Mouse (Mus musculus) erythroblast, embryonic 14.5 days (primary cell): ENCODE measurements around the gene Dnlz.

Experiments used
- GATA1 ChIP-seq: IDR thresholded peaks from 2 replicates; pipeline ENCODE4 v1.6.1; 2012; ENCODE audit warnings: low read length, inconsistent platforms, mixed read lengths
- TAL1 ChIP-seq: IDR thresholded peaks from 3 replicates; pipeline ENCODE4 v1.6.1; 2012; ENCODE audit warnings: low read length, inconsistent platforms, mixed read lengths

DNA sequence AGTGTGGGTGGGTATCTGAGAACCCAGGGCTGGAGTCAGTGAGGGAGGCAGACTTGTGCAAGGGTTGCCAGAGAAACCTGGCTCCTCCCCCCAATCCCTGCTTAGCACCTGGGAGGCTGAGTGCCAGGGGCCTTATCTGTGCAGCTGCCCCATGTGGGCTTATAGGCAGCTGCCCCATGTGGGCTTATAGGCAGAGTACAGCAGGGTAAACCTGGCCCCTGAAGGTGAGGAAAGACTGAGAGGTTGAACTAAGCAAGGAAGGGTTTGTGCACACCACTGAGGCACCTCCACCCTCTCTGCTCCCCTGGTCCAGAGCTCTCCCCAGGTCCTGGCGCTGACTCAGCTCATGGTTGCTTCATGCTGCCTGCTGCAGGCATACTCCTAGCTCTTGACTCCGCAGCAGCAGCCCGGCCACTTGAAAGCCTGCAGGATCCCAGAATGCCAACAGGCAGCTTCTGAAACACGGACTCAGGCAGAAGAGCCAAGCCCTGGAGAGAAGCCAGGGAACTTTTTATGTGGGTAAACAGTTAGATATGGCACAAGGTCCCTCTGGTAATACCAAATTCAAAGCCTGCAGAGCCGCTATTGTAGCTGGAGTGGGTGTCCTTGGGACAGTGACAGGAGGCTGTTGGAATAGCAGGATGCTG, 51.6 kb downstream of the Dnlz start:
- TF ChIP-seq GATA1 (no peak), TAL1 (no peak)
